Mouse (Mus musculus): ENCODE data around the gene Ints12. TPM values are rescaled to one million over a fixed set of nuclear protein-coding genes. Genes with fewer than 3 reads are reported as not detected.

The Ints12 gene
- 25.5 and 26.2 TPM in 2 replicates for polyA plus RNA-seq (2015; fragmentation: Nextera tagmentation; extraction: Ambion mirVana)

GRCm38 (mm10) chr3:133091664-133092273, at the start of gene Ints12, which contains the start of gene Gstcd:
Gene Ints12, plus strand, starts transcription at chr3:133091840.
Gene Gstcd, minus strand, starts transcription at chr3:133092033.
- peak; percentile 98 for ATAC-seq
- peaks cover 42% of the 10 kb centered on the region for H3K4me1 ChIP-seq (replicated peaks)
- H3K9me3 ChIP-seq, result no peaks in the 10 kb centered on the region
- peak within 1 kb of the TSS; percentile 73 for H3K4me2 ChIP-seq (replicated peaks)
- peaks cover 2% of the 10 kb centered on the region; the same call in 1 of the 2 replicates for H3K36me3 ChIP-seq
- no peaks in the 10 kb centered on the region for H3K27me3 ChIP-seq
- H3K27ac ChIP-seq, result peak within 1 kb of the TSS; percentile 98
- under 1% methylated on average over 51 of the region's 53 CpGs for WGBS
- peak within 1 kb of the TSS; percentile 89 for H3K4me3 ChIP-seq (replicated peaks)
- peak within 1 kb of the TSS; percentile 96 for H3K9ac ChIP-seq (replicated peaks)

- H3K4me3 ChIP-seq (replicated peaks), result no peak overlapping the region
- 72% methylated on average over 2 of the region's 2 CpGs for WGBS
- H3K4me2 ChIP-seq (replicated peaks), result no peak overlapping the region
- no peaks in the 10 kb centered on the region for H3K4me1 ChIP-seq (replicated peaks)
- no peaks in the 10 kb centered on the region for H3K27me3 ChIP-seq
- H3K27ac ChIP-seq, result no peak overlapping the region
- H3K9ac ChIP-seq (replicated peaks), result no peak overlapping the region
- H3K9me3 ChIP-seq, result no peaks in the 10 kb centered on the region
- peaks cover 13% of the 10 kb centered on the region for H3K36me3 ChIP-seq
- no peak for ATAC-seq
Observed at GRCm38 (mm10) chr3:133052068-133052467, 39.6 kb upstream of the Ints12 start.

GRCm38 (mm10) chr3:133075560-133075959, 16.1 kb upstream of the Ints12 start:
- Histone ChIP-seq H3K4me2 (replicated peaks) (no peak overlapping the region), H3K4me1 (replicated peaks) (no peaks in the 10 kb centered on the region), H3K9ac (replicated peaks) (no peak overlapping the region), H3K4me3 (replicated peaks) (no peak overlapping the region), H3K36me3 (peaks cover 20% of the 10 kb centered on the region), H3K27me3 (no peaks in the 10 kb centered on the region), H3K9me3 (no peaks in the 10 kb centered on the region), H3K27ac (no peak overlapping the region)
- no peak for ATAC-seq
- 94% methylated on average over 10 of the region's 10 CpGs for WGBS

- 91% methylated on average over 5 of the region's 5 CpGs for WGBS
- Histone ChIP-seq H3K4me2 (replicated peaks) (no peak overlapping the region), H3K27ac (no peak overlapping the region), H3K9ac (replicated peaks) (no peak overlapping the region), H3K36me3 (peaks cover 39% of the 10 kb centered on the region), H3K27me3 (no peaks in the 10 kb centered on the region), H3K4me3 (replicated peaks) (no peak overlapping the region), H3K9me3 (no peaks in the 10 kb centered on the region), H3K4me1 (replicated peaks) (no peaks in the 10 kb centered on the region)
- ATAC-seq, result no peak
Observed at GRCm38 (mm10) chr3:133082736-133083135, 8.9 kb upstream of the Ints12 start.

GRCm38 (mm10) chr3:133085858-133086257, 5.8 kb upstream of the Ints12 start:
- peaks cover 18% of the 10 kb centered on the region for H3K4me1 ChIP-seq (replicated peaks)
- H3K9ac ChIP-seq (replicated peaks), result no peak overlapping the region
- peaks cover 30% of the 10 kb centered on the region for H3K36me3 ChIP-seq
- no peaks in the 10 kb centered on the region for H3K27me3 ChIP-seq
- WGBS, result 69% methylated on average over 3 of the region's 3 CpGs
- H3K9me3 ChIP-seq, result no peaks in the 10 kb centered on the region
- H3K27ac ChIP-seq, result no peak overlapping the region
- H3K4me3 ChIP-seq (replicated peaks), result no peak overlapping the region
- ATAC-seq, result peak; percentile 88
- no peak overlapping the region for H3K4me2 ChIP-seq (replicated peaks)

GRCm38 (mm10) chr3:133090247-133091120, 1.2 kb upstream of the Ints12 start:
- Histone ChIP-seq H3K4me1 (replicated peaks) (peaks cover 42% of the 10 kb centered on the region), H3K36me3 (no peaks in the 10 kb centered on the region), H3K4me2 (replicated peaks) (peak overlapping the region; percentile 73), H3K4me3 (replicated peaks) (peak overlapping the region; percentile 89), H3K27me3 (no peaks in the 10 kb centered on the region), H3K9me3 (no peaks in the 10 kb centered on the region), H3K9ac (replicated peaks) (peak overlapping the region; percentile 96), H3K27ac (peak overlapping the region; percentile 98)
- 7% methylated on average over 11 of the region's 11 CpGs for WGBS
- ATAC-seq, result no peak

- peaks cover 42% of the 10 kb centered on the region for H3K4me1 ChIP-seq (replicated peaks)
- H3K9me3 ChIP-seq, result no peaks in the 10 kb centered on the region
- peak overlapping the region; percentile 73 for H3K4me2 ChIP-seq (replicated peaks)
- H3K36me3 ChIP-seq, result no peaks in the 10 kb centered on the region
- H3K27ac ChIP-seq, result peak overlapping the region; percentile 98
- H3K27me3 ChIP-seq, result no peaks in the 10 kb centered on the region
- peak overlapping the region; percentile 89 for H3K4me3 ChIP-seq (replicated peaks)
- ATAC-seq, result no peak; the same call in 1 of the 2 replicates
- under 1% methylated on average over 44 of the region's 44 CpGs for WGBS
- peak overlapping the region; percentile 96 for H3K9ac ChIP-seq (replicated peaks)
Observed at GRCm38 (mm10) chr3:133091121-133091663, 448 bp upstream of the Ints12 start.

GRCm38 (mm10) chr3:133092274-133092853, 724 bp downstream of the Ints12 start:
- no peaks in the 10 kb centered on the region for H3K27me3 ChIP-seq
- H3K36me3 ChIP-seq, result peaks cover 4% of the 10 kb centered on the region; the same call in 1 of the 2 replicates
- WGBS, result under 1% methylated on average over 7 of the region's 7 CpGs
- no peaks in the 10 kb centered on the region for H3K9me3 ChIP-seq
- peak overlapping the region; percentile 96 for H3K9ac ChIP-seq (replicated peaks)
- peak overlapping the region; percentile 98 for H3K27ac ChIP-seq
- ATAC-seq, result no peak
- peak overlapping the region; percentile 73 for H3K4me2 ChIP-seq (replicated peaks)
- peaks cover 42% of the 10 kb centered on the region for H3K4me1 ChIP-seq (replicated peaks)
- peak overlapping the region; percentile 89 for H3K4me3 ChIP-seq (replicated peaks)

GRCm38 (mm10) chr3:133092936-133093335, 1.3 kb downstream of the Ints12 start:
- no peak for ATAC-seq
- 92% methylated on average over 1 of the region's 1 CpGs for WGBS

GRCm38 (mm10) chr3:133094305-133094704, 2.7 kb downstream of the Ints12 start:
- Histone ChIP-seq H3K4me1 (replicated peaks) (peaks cover 34% of the 10 kb centered on the region), H3K9ac (replicated peaks) (0 out of 2 replicates have a peak overlapping the region, but pooled peaks have one; percentile 6), H3K9me3 (no peaks in the 10 kb centered on the region), H3K36me3 (peaks cover 20% of the 10 kb centered on the region), H3K4me3 (replicated peaks) (no peak overlapping the region), H3K27me3 (no peaks in the 10 kb centered on the region), H3K27ac (no peak overlapping the region), H3K4me2 (replicated peaks) (no peak overlapping the region)
- no peak for ATAC-seq
- 69% methylated on average over 1 of the region's 1 CpGs for WGBS

More at GRCm38 (mm10) chr3:133092936-133093335, 1.3 kb downstream of the Ints12 start:
- Histone ChIP-seq H3K4me2 (replicated peaks) (peak overlapping the region; percentile 73), H3K9ac (replicated peaks) (peak overlapping the region; percentile 96), H3K4me1 (replicated peaks) (peaks cover 42% of the 10 kb centered on the region), H3K27me3 (no peaks in the 10 kb centered on the region), H3K36me3 (peaks cover 7% of the 10 kb centered on the region), H3K9me3 (no peaks in the 10 kb centered on the region), H3K27ac (no peak overlapping the region), H3K4me3 (replicated peaks) (peak overlapping the region; percentile 89)

- ATAC-seq, result no peak
- peaks cover 38% of the 10 kb centered on the region for H3K36me3 ChIP-seq
- H3K4me1 ChIP-seq (replicated peaks), result peaks cover 17% of the 10 kb centered on the region
- H3K9ac ChIP-seq (replicated peaks), result no peak overlapping the region
- 97% methylated on average over 6 of the region's 6 CpGs for WGBS
- H3K4me2 ChIP-seq (replicated peaks), result no peak overlapping the region
- H3K4me3 ChIP-seq (replicated peaks), result no peak overlapping the region
- no peaks in the 10 kb centered on the region for H3K9me3 ChIP-seq
- no peak overlapping the region for H3K27ac ChIP-seq
- H3K27me3 ChIP-seq, result no peaks in the 10 kb centered on the region
Observed at GRCm38 (mm10) chr3:133097936-133098335, 6.3 kb downstream of the Ints12 start.

Measured in midbrain, embryonic 13.5 days (tissue).